Mouse (Mus musculus) E14TG2a.4 (cell line): ENCODE measurements around the gene Il1r1.

ENCODE experiments used
- CTCF ChIP-seq: conservative IDR thresholded peaks from 2 replicates; pipeline ENCODE4 v1.5.1; 2014; ENCODE audit warnings: low read length
- POU5F1 ChIP-seq: IDR thresholded peaks from 2 replicates; pipeline ENCODE4 v1.6.1; 2014; ENCODE audit warnings: low read length, borderline replicate concordance

GRCm38 (mm10) chr1:40224539-40225284 is at the start of gene Il1r1:
- TF ChIP-seq CTCF, result no peak
- TF ChIP-seq POU5F1, result no peak
